Mouse (Mus musculus) lung, adult 18-20 months (tissue): ENCODE data around the gene C8g.

Experiments
- DNase-seq, 2 experiments: peaks; one replicate each; pipeline ENCODE4 v3.0.0; 2022; ENCODE audit warnings: mixed read lengths in 2 of 2

Gene C8g

GRCm38 (mm10) chr2:25465816-25466635, 35.5 kb downstream of the C8g start:
- DNase-seq = peak; percentile 7 to 27

DNA sequence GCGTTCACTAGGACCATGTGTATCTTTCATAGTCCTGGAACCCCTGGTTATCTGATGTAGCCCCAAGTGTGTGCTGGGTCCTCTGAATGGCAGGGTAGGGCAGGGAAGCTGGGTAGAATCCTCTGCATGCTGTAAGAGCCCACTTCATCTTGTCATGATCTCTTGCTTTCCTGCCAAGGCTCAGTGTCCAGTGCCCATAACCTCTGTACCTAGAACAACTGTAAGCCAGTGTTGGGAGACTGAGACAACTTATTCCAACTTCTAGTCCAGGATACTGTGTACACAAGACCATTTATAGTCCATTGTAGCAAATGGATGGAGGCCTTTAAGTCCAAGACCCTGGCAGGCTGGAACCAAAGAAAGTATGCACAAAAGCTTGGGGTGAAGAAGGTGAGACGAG, 36.3 kb downstream of the C8g start:
- DNase-seq = no peak

DNA sequence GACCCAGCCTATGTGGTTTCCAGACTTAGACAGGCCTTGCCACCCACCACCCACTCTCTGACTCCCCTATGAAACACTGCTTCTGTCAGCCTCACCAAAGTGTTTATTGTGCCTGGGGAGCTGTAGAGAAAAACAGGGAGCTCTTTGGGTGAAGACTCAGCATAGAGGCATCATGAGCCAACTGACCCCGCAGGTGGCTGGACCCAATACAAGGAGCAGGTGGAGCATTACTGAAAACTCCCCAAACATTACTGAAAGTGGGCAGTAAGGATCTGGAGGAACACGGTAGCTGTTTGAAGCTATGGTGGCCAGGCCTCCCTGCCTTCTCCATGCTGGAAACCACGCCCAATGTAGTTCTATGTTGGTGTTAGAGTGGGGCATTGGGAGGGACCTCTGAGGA, 37.9 kb downstream of the C8g start:
- no peak for DNase-seq

DNA sequence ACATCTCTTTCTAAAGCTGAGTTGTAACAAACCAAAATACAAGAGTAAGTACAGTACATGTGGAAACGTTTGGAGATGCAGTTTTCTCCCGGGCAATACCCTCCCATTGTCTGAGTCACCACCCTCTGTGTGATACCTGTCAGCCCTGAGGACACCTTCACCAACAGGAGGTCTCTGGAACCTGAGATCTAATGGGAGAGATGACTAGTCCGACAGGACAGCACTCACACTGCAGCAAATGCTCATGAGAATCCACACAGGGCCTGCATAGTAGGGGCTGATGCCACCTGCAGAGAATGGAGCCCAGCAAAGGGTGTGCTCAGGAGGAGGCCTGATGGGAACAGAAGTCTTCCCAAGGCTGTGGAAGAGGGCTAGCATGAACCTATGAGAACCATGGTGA, 40.1 kb downstream of the C8g start:
- DNase-seq = no peak

DNA sequence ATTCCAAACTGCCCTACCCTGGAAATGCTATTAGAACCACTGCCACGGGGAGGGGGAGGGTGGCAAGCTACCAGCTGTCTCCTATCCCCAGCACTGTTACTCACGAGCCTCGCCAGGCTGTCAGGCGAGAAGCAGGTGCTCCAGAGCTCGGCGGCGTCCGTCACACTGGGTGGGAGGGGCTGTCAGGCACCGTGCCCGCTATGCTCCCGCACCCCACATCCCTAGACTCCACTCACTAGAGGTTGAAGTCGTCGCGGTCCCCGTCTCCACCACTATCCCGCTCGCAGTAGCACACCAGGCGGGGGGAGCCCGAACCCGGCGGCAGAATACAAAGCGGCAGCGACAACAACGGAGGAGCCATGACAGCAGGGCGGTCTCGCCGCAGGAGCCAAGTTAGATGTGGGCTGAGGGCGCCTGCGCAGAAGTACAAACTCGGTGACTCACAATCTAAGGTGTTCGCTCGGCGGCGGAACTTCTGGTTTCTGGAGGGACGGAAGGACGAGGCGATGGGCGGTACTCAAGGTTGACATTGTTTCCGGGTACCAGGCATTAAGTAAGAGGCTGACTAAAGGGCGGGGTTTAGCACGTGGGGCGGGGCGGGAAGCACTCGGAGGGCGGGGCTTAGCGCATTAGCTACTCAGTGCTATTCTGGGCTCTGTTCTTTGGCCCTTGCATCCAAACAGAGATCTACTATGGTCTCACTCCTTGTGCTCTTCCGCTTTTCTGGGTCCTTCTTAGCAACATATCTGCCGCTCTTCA, 40.8 kb downstream of the C8g start, which contains the start of gene Paxx:
Gene Paxx (minus strand): TSS at position 544 of the 759 bp plus-strand sequence.
- peak; percentile 97 for DNase-seq

GRCm38 (mm10) chr2:25460135-25460534, 41.4 kb downstream of the C8g start:
- DNase-seq = no peak

GRCm38 (mm10) chr2:25458911-25459310, 42.6 kb downstream of the C8g start:
- peak; percentile 82 to 86 for DNase-seq

DNA sequence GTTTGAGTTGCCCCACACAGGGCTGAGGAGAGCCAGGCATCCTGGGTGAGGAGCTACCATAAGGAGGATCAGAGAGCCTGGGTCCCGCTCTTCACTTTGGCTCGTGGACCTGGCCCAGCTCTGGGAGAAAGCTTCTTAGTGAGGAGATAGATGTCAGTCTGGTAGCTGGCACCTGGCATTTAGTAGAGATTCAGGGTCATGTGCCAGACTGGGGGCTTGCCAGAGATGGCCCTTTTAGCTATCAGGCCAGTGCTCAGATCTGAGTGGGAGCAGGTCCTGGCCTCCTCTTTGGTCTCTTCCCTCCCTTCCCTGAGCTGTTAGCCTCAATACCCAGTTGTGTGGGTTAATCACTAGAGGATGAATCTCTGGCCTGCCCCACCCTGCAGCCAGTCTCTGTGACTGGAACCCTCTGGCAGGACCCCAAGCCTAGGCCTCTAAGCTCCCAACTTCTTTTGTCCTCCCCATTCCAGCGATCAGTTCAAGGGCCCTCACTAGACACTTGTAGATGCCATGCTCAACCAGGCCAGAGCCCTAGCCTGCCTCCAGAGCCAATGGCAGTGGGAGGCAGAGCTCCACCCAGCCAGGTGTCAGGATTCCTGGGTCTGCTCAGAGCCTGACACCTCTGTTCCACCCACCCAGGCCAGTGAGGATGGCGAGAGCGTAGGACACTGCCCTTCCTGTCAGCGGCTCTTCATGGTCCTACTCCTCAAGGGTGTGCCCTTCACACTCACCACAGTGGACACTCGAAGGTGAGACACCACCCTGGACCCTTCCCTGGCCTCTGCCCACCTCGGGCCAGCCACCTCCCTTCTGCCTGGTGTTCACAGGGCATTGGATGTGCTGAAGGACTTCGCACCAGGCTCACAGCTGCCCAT, 44.3 kb downstream of the C8g start:
- peak; percentile 89 to 93 for DNase-seq

DNA sequence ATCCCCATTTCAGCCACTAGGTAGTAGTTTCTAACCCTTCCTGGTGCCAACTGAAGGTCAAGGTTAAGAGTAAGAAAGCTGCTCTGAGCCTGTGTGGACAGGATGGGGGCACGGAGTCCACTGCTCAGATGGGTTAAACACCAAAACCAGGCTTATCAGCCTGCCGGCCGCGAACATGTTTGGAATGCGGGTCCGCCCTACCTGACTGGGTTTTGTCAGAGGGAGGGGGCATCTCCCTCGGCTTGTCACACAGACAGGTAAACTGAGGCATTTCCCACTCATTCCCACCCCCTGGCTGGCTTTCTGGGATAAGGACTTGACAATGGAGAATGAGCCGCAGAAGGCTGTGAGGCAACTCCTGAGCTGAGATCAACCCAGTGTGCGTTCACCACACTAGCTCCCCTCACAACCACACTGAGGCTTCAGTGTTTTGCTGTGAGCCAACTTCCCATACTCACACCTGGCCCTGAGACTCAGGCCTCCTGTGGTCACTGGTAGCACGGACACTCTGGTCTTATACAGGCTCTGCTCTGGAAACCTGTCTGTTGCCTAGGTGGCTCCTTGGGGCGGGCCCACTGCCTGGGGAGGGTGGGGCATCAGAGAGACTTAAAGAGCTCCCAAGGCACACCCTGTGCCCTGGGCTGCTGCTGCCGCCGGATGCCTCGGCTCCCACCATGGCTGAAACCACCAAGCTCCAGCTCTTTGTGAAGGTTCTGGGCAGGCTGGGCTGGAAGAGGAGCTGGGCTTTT, 45.1 kb downstream of the C8g start, which contains the start of gene Clic3:
Gene Clic3 (plus strand): TSS at position 634 of the 749 bp plus-strand sequence.
- DNase-seq = peak; percentile 87 to 92

DNA sequence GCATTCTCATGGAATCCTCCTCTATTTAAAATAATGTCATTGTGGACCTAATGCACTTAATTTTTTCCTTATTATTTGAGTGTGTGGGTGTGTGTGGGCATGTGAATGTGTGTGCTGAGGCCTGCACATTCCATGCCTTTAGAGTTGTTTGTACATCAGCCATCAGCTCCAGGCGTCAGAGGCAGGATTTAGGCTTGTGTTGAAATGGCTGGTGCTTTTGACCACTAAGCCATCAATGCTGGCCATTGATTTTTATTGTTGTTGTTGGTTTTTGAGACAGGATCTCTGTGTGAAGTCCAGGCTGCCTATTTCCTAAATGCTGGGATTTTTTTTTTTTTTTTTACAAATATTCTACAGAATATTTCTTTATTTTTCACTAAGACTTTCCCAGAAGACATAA, 48.6 kb downstream of the C8g start:
- DNase-seq = no peak

- peak in 1 of 2 experiments; percentile 36 for DNase-seq
Observed at GRCm38 (mm10) chr2:25450853-25451647, 50.5 kb downstream of the C8g start.
